Mouse (Mus musculus): Measurements from ENCODE around the gene Krtap19-4.

The Krtap19-4 gene

DNA sequence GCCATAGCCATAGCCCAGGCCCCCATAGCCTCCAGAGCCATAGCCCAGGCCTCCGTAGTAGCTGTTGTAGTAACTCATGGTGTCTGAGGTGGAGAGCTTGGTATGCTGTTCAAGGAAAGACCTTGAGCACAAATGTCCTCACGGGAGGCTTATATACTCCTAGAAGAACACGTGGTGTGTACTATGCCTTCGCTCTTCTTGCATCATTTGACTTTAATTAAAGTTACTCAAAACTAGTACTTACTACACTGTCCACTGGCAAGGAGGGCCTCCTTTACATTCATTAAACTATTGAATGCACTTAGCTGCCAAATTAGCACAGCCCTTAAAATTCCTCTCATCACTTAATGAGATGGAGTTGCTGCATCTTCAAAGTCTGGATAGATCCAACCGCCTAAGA lies at the start of gene Krtap19-4:
Gene Krtap19-4 (minus strand): TSS at position 101 of the 400 bp plus-strand sequence.
- no peak for DNase-seq (ENCODE audit: low read depth, low spot score)

DNA sequence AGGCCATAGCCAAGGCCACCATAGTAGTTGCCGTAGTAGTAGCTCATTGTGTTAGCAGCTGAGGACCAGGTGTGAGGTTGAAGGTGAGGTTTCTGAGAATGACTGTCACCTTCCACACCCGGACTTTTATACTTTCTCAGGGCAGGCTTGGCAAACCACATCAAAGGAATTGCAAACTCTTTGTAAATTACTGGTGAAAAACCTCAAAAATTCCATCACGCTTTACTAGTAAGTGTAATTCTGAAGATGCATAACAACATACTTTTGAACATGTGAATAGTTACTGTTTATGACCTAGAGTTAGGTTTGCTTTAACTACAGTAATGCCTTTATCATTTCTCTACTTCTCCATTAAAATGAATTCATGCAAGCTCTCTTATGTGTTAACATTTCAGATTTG lies 47.3 kb upstream of the Krtap19-4 start, which contains the start of gene Krtap19-9b:
Gene Krtap19-9b (minus strand): TSS at position 101 of the 400 bp plus-strand sequence.
- no peak for DNase-seq (ENCODE audit: low read depth, low spot score)

DNA sequence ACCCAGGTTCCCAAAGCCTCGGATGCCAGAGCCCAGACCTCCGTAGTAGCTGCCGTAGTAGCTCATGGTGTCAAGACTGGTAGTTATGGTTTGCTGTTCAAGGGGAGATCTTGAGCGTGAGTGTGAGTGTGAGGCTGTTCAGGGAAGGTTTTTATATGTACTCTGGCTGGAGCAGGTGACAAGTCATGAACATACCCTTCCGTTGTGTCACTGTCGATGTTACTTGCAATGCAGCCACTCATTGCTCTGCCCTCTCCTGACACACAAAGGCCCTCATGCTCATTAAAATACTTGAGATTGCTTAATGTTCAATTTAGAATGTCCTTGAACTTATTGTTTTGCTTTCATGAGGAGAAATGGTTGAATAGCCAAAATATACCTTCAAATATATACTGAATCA lies 11.5 kb upstream of the Krtap19-4 start, which contains the start of gene Krtap19-5:
Gene Krtap19-5 (minus strand): TSS at position 101 of the 400 bp plus-strand sequence.
- no peak for DNase-seq (ENCODE audit: low read depth, low spot score)

DNA sequence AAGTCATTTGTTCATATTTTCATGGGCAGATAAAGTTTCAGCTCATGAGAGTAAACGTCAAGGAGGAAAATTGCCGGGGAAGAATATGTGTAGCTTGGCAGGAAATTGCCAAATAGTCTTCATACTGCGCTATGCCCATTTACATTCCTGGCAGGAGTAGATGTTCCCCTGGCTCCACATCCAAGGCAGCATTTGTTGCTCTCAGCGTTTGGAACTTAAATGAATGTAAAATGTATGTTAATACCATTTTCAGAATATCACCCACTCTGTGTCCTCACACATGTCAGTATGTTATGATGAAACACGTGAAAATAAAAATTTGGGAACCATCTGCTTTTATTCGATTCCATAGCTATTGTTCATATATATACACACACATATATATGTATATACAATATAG lies 2.0 kb upstream of the Krtap19-4 start:
- DNase-seq (ENCODE audit: low read depth, low spot score), result no peak

DNA sequence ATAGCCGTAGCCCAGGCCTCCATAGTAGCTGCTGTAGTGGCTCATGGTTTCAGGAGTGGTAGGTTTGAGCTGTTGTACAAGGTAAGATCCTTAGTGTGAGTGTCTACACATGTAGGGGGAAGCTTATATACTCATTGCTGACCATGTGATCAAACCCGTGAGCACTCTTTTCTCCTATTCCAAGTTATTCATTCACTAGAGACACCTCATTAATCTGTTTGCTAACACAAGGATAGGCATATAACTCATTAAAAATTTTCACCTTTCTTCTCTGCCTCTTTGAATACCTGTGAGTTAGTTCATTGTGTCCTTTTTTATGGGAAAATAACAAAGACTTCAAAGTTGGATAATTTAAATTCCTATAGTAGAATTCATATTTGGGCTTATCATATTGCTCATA lies 7.0 kb downstream of the Krtap19-4 start, which contains the start of gene Krtap19-3:
Gene Krtap19-3 (minus strand): TSS at position 101 of the 400 bp plus-strand sequence.
- no peak for DNase-seq (ENCODE audit: low read depth, low spot score)

DNA sequence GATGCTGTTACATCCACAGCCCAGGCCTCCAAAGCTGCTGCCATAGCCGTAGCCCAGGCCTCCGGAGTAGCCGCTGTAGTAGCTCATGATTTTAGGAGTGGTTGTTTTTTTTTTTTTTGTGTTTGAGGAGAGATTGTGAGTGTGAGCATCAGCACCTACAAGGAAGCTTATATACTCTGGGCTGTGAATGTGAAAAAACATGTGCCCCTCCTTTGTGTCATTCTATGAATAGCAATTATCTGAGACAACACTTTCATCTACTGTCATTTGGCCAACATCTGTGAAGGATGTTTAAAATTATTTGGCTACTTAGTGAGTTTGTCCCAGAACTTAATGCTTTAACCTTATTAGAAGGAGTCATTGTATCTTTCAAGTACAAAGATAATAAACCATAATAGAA lies 10.7 kb downstream of the Krtap19-4 start, which contains the start of gene Krtap19-2:
Gene Krtap19-2 (minus strand): TSS at position 101 of the 400 bp plus-strand sequence.
- no peak for DNase-seq (ENCODE audit: low read depth, low spot score)

DNA sequence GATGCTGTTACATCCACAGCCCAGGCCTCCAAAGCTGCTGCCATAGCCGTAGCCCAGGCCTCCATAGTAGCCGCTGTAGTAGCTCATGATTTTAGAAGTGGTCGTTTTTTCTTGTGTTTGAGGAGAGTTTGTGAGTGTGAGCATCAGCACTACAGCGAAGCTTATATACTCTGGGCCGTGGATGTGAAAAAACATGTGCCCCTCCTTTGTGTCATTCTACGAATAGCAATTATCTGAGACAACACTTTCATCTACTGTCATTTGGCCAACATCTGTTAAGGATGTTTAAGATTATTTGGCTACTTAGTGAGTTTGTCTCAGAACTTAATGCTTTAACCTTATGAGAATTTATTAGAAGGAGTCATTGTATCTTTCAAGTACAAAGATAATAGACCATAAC lies 15.6 kb downstream of the Krtap19-4 start, which contains the start of gene Krtap19-1:
Gene Krtap19-1 (minus strand): TSS at position 101 of the 400 bp plus-strand sequence.
- no peak for DNase-seq (ENCODE audit: low read depth, low spot score)

DNA sequence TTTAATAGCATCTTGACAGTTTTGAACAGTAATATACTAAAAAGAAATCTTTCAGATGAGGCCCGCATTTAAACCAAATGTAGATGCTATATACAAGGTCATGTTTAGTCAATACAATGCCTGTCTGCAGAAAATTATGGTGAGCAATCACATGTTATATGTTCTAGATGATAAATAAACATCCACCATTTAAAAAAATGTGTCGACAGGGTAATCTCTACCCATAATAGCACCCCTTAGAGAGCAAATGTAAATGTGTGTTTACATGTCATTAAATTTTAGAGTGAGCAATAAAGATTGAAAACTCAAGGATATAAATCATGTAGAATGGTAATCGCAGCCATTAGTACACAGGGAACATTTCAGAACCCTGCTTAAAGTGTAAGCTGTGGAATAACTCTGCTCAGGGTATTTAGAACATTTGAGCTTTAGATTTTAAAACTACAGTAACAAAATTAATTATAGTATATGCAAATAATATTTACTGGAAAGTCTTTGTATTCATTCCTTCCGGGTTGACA lies 19.9 kb downstream of the Krtap19-4 start:
- no peak for DNase-seq (ENCODE audit: low read depth, low spot score)

DNA sequence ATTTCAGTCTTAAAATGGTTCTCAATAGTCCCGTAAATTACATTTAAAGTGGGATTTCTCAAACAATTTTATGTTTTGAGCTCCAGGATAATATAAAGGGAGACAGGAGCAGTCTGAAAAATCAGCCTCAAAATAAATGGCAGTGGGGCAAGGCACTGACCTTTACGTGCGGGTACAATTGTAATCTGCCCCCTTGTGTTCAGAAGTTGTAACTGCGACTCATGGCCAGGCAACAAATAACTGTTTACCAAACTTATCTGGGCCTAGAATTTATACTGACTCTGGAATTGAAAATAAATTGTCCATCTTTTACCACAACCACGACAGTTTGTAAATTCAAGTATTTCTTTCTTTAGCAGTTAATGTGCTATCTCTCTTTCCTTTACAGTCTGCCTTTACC lies 33.4 kb downstream of the Krtap19-4 start:
- DNase-seq (ENCODE audit: low read depth, low spot score), result no peak

DNA sequence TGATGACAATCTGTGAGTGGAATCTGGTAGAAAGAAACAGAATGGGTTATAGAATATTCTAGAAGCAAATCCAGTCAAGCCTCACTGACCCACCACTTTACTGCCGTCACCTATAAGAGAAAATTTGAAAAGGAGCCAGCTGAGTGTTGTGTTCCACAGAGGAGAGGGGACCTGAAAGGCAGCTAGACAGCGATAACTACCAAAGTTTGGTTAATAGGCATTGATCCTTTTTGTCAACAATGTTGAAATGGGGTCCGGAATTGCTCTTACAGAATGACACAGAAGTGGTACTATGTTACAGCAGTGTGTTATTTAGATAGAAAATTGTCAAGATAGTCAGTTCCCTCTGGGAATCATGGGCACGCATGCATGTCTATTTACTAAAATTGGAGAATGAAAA lies 36.3 kb downstream of the Krtap19-4 start:
- DNase-seq (ENCODE audit: low read depth, low spot score), result no peak

DNA sequence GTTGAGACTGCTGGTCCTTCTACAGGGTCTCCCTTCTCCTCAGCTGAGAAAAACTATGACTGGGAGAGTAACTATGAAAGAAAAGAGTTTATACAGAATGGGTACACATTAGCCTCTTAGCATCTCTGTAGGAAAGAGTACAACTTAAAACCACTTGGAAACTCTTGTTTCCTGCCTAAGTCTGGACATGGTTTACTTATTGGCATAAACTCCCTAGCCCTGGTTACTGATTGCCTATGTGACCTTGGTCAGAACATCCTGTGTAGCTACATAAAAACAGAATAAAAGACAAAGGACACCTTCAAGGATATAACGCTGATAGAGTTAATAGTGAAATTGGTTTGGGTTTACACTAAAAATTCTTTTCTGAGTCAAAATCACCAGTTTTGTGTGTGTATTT lies 37.5 kb downstream of the Krtap19-4 start:
- DNase-seq (ENCODE audit: low read depth, low spot score), result no peak

Data from retina, adult 2 months (tissue).